Mouse (Mus musculus): ENCODE data around the gene Oard1. TPM values are rescaled to one million over a fixed set of nuclear protein-coding genes. Genes with fewer than 3 reads are reported as not detected.

Oard1 gene
- total and polyA plus RNA-seq, 3 experiments, result 30.6 to 59.4 (median 32.6) TPM

- dilution Hi-C loops (cut with MboI; ENCODE audit: extremely low pct_ligation_motif_present, extremely low pct_unique_long_range_greater_than_20kb, low sequenced_read_pairs) (no loop called here), in situ Hi-C loops (cut with MboI; ENCODE audit: low pct_ligation_motif_present, low pct_unique_long_range_greater_than_20kb, low sequenced_read_pairs) (no loop called here)
- no peaks in the 10 kb centered on the region for H3K27me3 ChIP-seq (replicated peaks)
- H3K4me3 ChIP-seq (replicated peaks in 1 of 3; ENCODE audit: low read depth in 2 of 3, low read length in 2 of 3, poor library complexity in 1 of 3), result no peak overlapping the region
- H3K4me2 ChIP-seq (ENCODE audit: insufficient read depth, low read depth, poor library complexity, severe bottlenecking), result no peak overlapping the region
- no peaks in the 10 kb centered on the region for H3K9me3 ChIP-seq (replicated peaks; ENCODE audit: low read length)
- no peak for DNase-seq (ENCODE audit: extremely low read depth)
- no peak overlapping the region for H3K27ac ChIP-seq (ENCODE audit: insufficient read depth, low read depth)
- H3K79me2 ChIP-seq (replicated peaks; ENCODE audit: control insufficient read depth, extremely low read depth, insufficient read depth, poor library complexity, severe bottlenecking), result no peaks in the 10 kb centered on the region
- peaks cover 0 to 35% of the 10 kb centered on the region in 2 experiments; a peak in 3 of 4 replicates for H3K4me1 ChIP-seq (ENCODE audit: control insufficient read depth in 1 of 2, insufficient read depth in 2 of 2)
- H3K9ac ChIP-seq (ENCODE audit: insufficient read depth, low read depth), result no peak overlapping the region
- TF ChIP-seq MAX (IDR thresholded peaks at IDR 0.05; ENCODE audit: low read length) (no peak), USF2 (conservative IDR thresholded peaks at IDR 0.05; ENCODE audit: low read depth, low read length) (no peak), RCOR1 (conservative IDR thresholded peaks at IDR 0.05; ENCODE audit: low read depth, low read length) (no peak), CHD1 (IDR thresholded peaks at IDR 0.05; ENCODE audit: low read depth, low read length) (no peak), CTCF (conservative IDR thresholded peaks at IDR 0.05 in 1 of 2, IDR thresholded peaks at IDR 0.05 in 1 of 2; ENCODE audit: low read depth in 2 of 2, low read length in 2 of 2) (no peak), E2F4 (IDR thresholded peaks at IDR 0.05; ENCODE audit: insufficient replicate concordance, low read depth, low read length) (no peak), MAFK (IDR thresholded peaks at IDR 0.05; ENCODE audit: insufficient replicate concordance, low read length) (no peak), POLR2AphosphoS2 (IDR thresholded peaks at IDR 0.05; ENCODE audit: low read depth, low read length) (no peak), ETS1 (conservative IDR thresholded peaks at IDR 0.05; ENCODE audit: low read depth, low read length) (no peak), JUN (IDR thresholded peaks at IDR 0.05; ENCODE audit: insufficient read depth, low read depth, low read length) (no peak), EP300 (IDR thresholded peaks at IDR 0.05; ENCODE audit: low read length) (no peak), HCFC1 (IDR thresholded peaks at IDR 0.05; ENCODE audit: low read depth, low read length) (no peak), MXI1 (IDR thresholded peaks at IDR 0.05; ENCODE audit: low read depth, low read length) (no peak), IRF4 (IDR thresholded peaks at IDR 0.05; ENCODE audit: low read depth, low read length) (no peak), ZMIZ1 (IDR thresholded peaks at IDR 0.05; ENCODE audit: low read depth, low read length) (no peak), PAX5 (IDR thresholded peaks at IDR 0.05; ENCODE audit: low read length) (no peak)
- peaks cover 0 to 10% of the 10 kb centered on the region in 2 experiments for H3K36me3 ChIP-seq (replicated peaks in 1 of 2; ENCODE audit: control insufficient read depth in 1 of 2, insufficient read depth in 1 of 2, low read length in 1 of 2)
Observed at GRCm38 (mm10) chr17:48425823-48426612, 16.2 kb downstream of the Oard1 start.

DNA sequence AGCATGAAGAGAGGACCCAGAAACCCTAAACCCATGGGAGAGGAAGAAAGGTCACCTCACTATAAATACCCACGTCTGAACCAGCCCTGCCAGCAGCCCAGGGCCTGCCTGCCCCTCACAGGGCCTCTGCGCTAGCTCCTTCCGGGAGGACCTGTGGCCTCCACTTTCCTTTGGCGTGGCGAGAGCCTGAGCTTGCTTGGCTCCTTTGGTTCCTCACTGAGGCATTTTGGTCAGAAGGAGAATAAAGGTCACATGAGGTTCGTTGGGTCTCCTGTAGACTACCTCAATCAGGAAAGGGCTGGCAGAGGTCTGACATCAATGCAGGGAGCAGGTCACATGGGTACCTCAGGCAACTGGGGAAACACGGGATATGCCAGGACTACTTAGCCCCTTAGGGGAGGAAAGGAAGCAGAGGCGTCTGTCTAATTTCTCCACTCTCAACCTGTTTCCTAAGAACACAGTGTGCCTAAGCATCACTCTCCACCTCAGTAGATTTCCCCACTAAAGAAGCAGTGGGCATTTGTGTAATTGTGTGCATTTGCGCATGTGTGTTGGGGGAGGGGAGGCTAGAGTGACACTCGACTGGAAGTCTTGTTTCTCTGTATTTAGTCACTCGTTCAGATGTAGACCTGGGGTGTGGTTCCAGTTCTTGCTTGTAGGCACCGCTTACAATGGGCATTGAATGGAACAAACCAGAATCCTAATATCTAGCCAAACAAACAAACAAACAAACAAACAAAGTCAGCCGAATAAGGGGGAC lies 17.4 kb downstream of the Oard1 start:
- no peaks in the 10 kb centered on the region for H3K79me2 ChIP-seq (replicated peaks; ENCODE audit: control insufficient read depth, extremely low read depth, insufficient read depth, poor library complexity, severe bottlenecking)
- TF ChIP-seq TCF12 (IDR thresholded peaks at IDR 0.05; ENCODE audit: low read depth, low read length) (no peak), MXI1 (IDR thresholded peaks at IDR 0.05; ENCODE audit: low read depth, low read length) (no peak), MAX (IDR thresholded peaks at IDR 0.05; ENCODE audit: low read length) (no peak), SIN3A (IDR thresholded peaks at IDR 0.05; ENCODE audit: low read length) (no peak), TBP (conservative IDR thresholded peaks at IDR 0.05; ENCODE audit: low read depth, low read length) (no peak), ETS1 (conservative IDR thresholded peaks at IDR 0.05; ENCODE audit: low read depth, low read length) (no peak), NRF1 (IDR thresholded peaks at IDR 0.05; ENCODE audit: low read depth, low read length) (no peak), UBTF (IDR thresholded peaks at IDR 0.05; ENCODE audit: low read depth, low read length) (no peak), ZMIZ1 (IDR thresholded peaks at IDR 0.05; ENCODE audit: low read depth, low read length) (no peak), POLR2A (IDR thresholded peaks at IDR 0.05; ENCODE audit: low read depth, low read length) (no peak), JUN (IDR thresholded peaks at IDR 0.05; ENCODE audit: insufficient read depth, low read depth, low read length) (no peak), KAT2A (IDR thresholded peaks at IDR 0.05; ENCODE audit: insufficient replicate concordance, low read length) (no peak), MEF2A (IDR thresholded peaks at IDR 0.05; ENCODE audit: borderline replicate concordance, low read depth, low read length) (no peak), NELFE (IDR thresholded peaks at IDR 0.05; ENCODE audit: low read depth, low read length) (no peak), GABPA (IDR thresholded peaks at IDR 0.05; ENCODE audit: insufficient replicate concordance, low read depth, low read length) (no peak)

More for the DNA sequence above, 17.4 kb downstream of the Oard1 start:
- no peak overlapping the region for H3K27ac ChIP-seq (ENCODE audit: insufficient read depth, low read depth)
- no peak overlapping the region for H3K9ac ChIP-seq (ENCODE audit: insufficient read depth, low read depth)
- dilution Hi-C loops (cut with MboI; ENCODE audit: extremely low pct_ligation_motif_present, extremely low pct_unique_long_range_greater_than_20kb, low sequenced_read_pairs) (no loop called here), in situ Hi-C loops (cut with MboI; ENCODE audit: low pct_ligation_motif_present, low pct_unique_long_range_greater_than_20kb, low sequenced_read_pairs) (no loop called here)
- no peak overlapping the region for H3K4me3 ChIP-seq (replicated peaks in 1 of 3; ENCODE audit: low read depth in 2 of 3, low read length in 2 of 3, poor library complexity in 1 of 3)
- no peaks in the 10 kb centered on the region for H3K27me3 ChIP-seq (replicated peaks)
- H3K4me1 ChIP-seq (ENCODE audit: control insufficient read depth in 1 of 2, insufficient read depth in 2 of 2), result peaks cover 0 to 35% of the 10 kb centered on the region in 2 experiments; a peak in 3 of 4 replicates
- H3K36me3 ChIP-seq (replicated peaks in 1 of 2; ENCODE audit: control insufficient read depth in 1 of 2, insufficient read depth in 1 of 2, low read length in 1 of 2), result peaks cover 0 to 3% of the 10 kb centered on the region in 2 experiments
- no peaks in the 10 kb centered on the region for H3K9me3 ChIP-seq (replicated peaks; ENCODE audit: low read length)
- no peak for DNase-seq (ENCODE audit: extremely low read depth)
- no peak overlapping the region for H3K4me2 ChIP-seq (ENCODE audit: insufficient read depth, low read depth, poor library complexity, severe bottlenecking)

All from CH12.LX (cell line).